Mouse (Mus musculus): ENCODE measurements around the gene Arhgap15.

GRCm38 (mm10) chr2:43761735-43762134, 13.1 kb downstream of the Arhgap15 start:
- no peak for TF ChIP-seq CTCF (IDR thresholded peaks at IDR 0.05; ENCODE audit: borderline replicate concordance, control insufficient read depth, extremely low read depth, insufficient read depth, low read length, poor library complexity)
- TF ChIP-seq POLR2A (IDR thresholded peaks at IDR 0.05; ENCODE audit: control insufficient read depth, extremely low read depth, insufficient read depth, low read length, poor library complexity), result no peak
